Mouse (Mus musculus) forebrain, embryonic 12.5 days (tissue): Measurements from ENCODE around the gene Smim1. TPM values are rescaled to one million over a fixed set of nuclear protein-coding genes. Genes with fewer than 3 reads are reported as not detected.

Source experiments
- ATAC-seq: fragments of 200-750 bp; cut with Nextera tagmentation; 2 replicates; pipeline ENCODE4 v1.8.0; 2017; ENCODE audit warnings: moderate TSS enrichment; ENCODE audit not compliant: low FRiP score
- H3K27ac ChIP-seq: fragments of 300-500 bp; sonication (generic); 2 replicates; pipeline ENCODE4 v1.5.1; 2016; ENCODE audit warnings: mild to moderate bottlenecking
- H3K27me3 ChIP-seq: fragments of 300-500 bp; sonication (generic); 2 replicates; pipeline ENCODE4 v1.6.1; 2016; ENCODE audit warnings: mild to moderate bottlenecking
- H3K36me3 ChIP-seq: fragments of 300-500 bp; sonication (generic); replicated peaks from 2 replicates; pipeline ENCODE4 v1.6.1; 2016; ENCODE audit warnings: mild to moderate bottlenecking
- H3K4me1 ChIP-seq: fragments of 300-500 bp; sonication (generic); 2 replicates; pipeline ENCODE4 v1.6.1; 2016
- H3K4me2 ChIP-seq: fragments of 300-500 bp; sonication (generic); 2 replicates; pipeline ENCODE4 v1.6.1; 2016; ENCODE audit warnings: mild to moderate bottlenecking, moderate library complexity
- H3K4me3 ChIP-seq: fragments of 300-500 bp; sonication (generic); replicated peaks from 2 replicates; pipeline ENCODE4 v1.5.1; 2016; ENCODE audit warnings: mild to moderate bottlenecking
- H3K9ac ChIP-seq: fragments of 300-500 bp; sonication (generic); 2 replicates; pipeline ENCODE4 v1.6.1; 2016; ENCODE audit warnings: mild to moderate bottlenecking
- H3K9me3 ChIP-seq: fragments of 300-500 bp; sonication (generic); 2 replicates; pipeline ENCODE4 v1.6.1; 2016
- WGBS: fragments of 180-500 bp; shearing (Covaris S2); methylation state at CpG from one replicate; pipeline ENCODE4 v1.1.7; 2016; 5-methylcytosine and 5-hydroxymethylcytosine counted together
- polyA plus RNA-seq: library from polyadenylated mRNA; unstranded; fragments of >200 nt; fragmentation: Nextera tagmentation; extraction: Ambion mirVana; gene quantifications from 2 replicates; pipeline ENCODE4 v1.2.1, GENCODE M21; 2016

Smim1 gene
- polyA plus RNA-seq, 1 experiment from 2014 or later, result 3.0 TPM

- Histone ChIP-seq H3K9ac (no peak within 1 kb of the TSS), H3K4me2 (no peak within 1 kb of the TSS), H3K4me3 (no peak within 1 kb of the TSS), H3K4me1 (no peaks in the 10 kb centered on the region), H3K27ac (no peak within 1 kb of the TSS), H3K9me3 (no peaks in the 10 kb centered on the region; the same call in 1 of the 2 replicates), H3K36me3 (no peaks in the 10 kb centered on the region), H3K27me3 (peaks cover 10% of the 10 kb centered on the region; the same call in 1 of the 2 replicates)
- no peak for ATAC-seq
- WGBS, result 86% methylated on average over 9 of the region's 9 CpGs
These were observed 16.5 kb upstream of the Smim1 start, which contains the start of gene Ccdc27 for GRCm38 (mm10) chr4:154042577-154042976. Gene Ccdc27 (minus strand): TSS chr4:154042677.

GRCm38 (mm10) chr4:154037123-154037522, 11.1 kb upstream of the Smim1 start:
- Histone ChIP-seq H3K36me3 (no peaks in the 10 kb centered on the region), H3K4me3 (no peak overlapping the region), H3K4me1 (no peaks in the 10 kb centered on the region), H3K4me2 (no peak overlapping the region), H3K9me3 (no peaks in the 10 kb centered on the region), H3K9ac (no peak overlapping the region), H3K27me3 (peaks cover 17% of the 10 kb centered on the region; the same call in 1 of the 2 replicates), H3K27ac (no peak overlapping the region)
- no peak for ATAC-seq
- 50% methylated on average over 3 of the region's 3 CpGs for WGBS

- Histone ChIP-seq H3K27ac (no peak overlapping the region), H3K4me3 (no peak overlapping the region), H3K4me2 (no peak overlapping the region), H3K9me3 (no peaks in the 10 kb centered on the region), H3K9ac (no peak overlapping the region), H3K27me3 (peaks cover 50% of the 10 kb centered on the region), H3K4me1 (peaks cover 18% of the 10 kb centered on the region), H3K36me3 (no peaks in the 10 kb centered on the region)
- ATAC-seq, result no peak
These were observed 2.6 kb upstream of the Smim1 start for GRCm38 (mm10) chr4:154028646-154029045.

- Histone ChIP-seq H3K4me1 (peaks cover 18% of the 10 kb centered on the region), H3K9ac (no peak overlapping the region), H3K9me3 (no peaks in the 10 kb centered on the region), H3K27ac (no peak overlapping the region), H3K36me3 (no peaks in the 10 kb centered on the region), H3K4me2 (no peak overlapping the region), H3K27me3 (peaks cover 48% of the 10 kb centered on the region), H3K4me3 (no peak overlapping the region)
- 83% methylated on average over 7 of the region's 7 CpGs for WGBS
- ATAC-seq, result no peak
These were observed 2.0 kb upstream of the Smim1 start for GRCm38 (mm10) chr4:154028066-154028465.

- Histone ChIP-seq H3K9me3 (no peaks in the 10 kb centered on the region), H3K9ac (peak overlapping the region; percentile 48; the same call in 1 of the 2 replicates), H3K4me3 (peak overlapping the region; percentile 30; the same call in 1 of the 2 replicates), H3K27me3 (peaks cover 42% of the 10 kb centered on the region), H3K27ac (no peak overlapping the region), H3K4me2 (peak overlapping the region; percentile 58), H3K36me3 (peaks cover 11% of the 10 kb centered on the region), H3K4me1 (peaks cover 18% of the 10 kb centered on the region)
- no peak for ATAC-seq
- WGBS, result 35% methylated on average over 2 of the region's 2 CpGs
These were observed 371 bp upstream of the Smim1 start for GRCm38 (mm10) chr4:154026441-154026761.

GRCm38 (mm10) chr4:154024729-154025521, 1.1 kb downstream of the Smim1 start:
- H3K4me2 ChIP-seq, result peak overlapping the region; percentile 58
- peaks cover 42% of the 10 kb centered on the region for H3K27me3 ChIP-seq
- H3K4me1 ChIP-seq, result peaks cover 18% of the 10 kb centered on the region
- WGBS, result 36% methylated on average over 17 of the region's 17 CpGs
- H3K36me3 ChIP-seq, result peaks cover 26% of the 10 kb centered on the region
- no peak for ATAC-seq
- H3K9ac ChIP-seq, result no peak overlapping the region
- no peak overlapping the region for H3K27ac ChIP-seq
- no peaks in the 10 kb centered on the region for H3K9me3 ChIP-seq
- H3K4me3 ChIP-seq, result no peak overlapping the region

- WGBS, result 33% methylated on average over 8 of the region's 8 CpGs
- no peak for ATAC-seq
These were observed 2.1 kb downstream of the Smim1 start for GRCm38 (mm10) chr4:154023754-154024601.

GRCm38 (mm10) chr4:154022844-154023243, 3.2 kb downstream of the Smim1 start:
- Histone ChIP-seq H3K4me3 (no peak overlapping the region), H3K9me3 (no peaks in the 10 kb centered on the region), H3K9ac (no peak overlapping the region), H3K27ac (no peak overlapping the region), H3K27me3 (peaks cover 42% of the 10 kb centered on the region), H3K4me2 (no peak overlapping the region), H3K4me1 (peaks cover 18% of the 10 kb centered on the region), H3K36me3 (peaks cover 47% of the 10 kb centered on the region)
- WGBS, result 28% methylated on average over 4 of the region's 4 CpGs
- no peak for ATAC-seq

More at GRCm38 (mm10) chr4:154023754-154024601, 2.1 kb downstream of the Smim1 start:
- H3K4me2 ChIP-seq, result no peak overlapping the region
- H3K4me1 ChIP-seq, result peaks cover 18% of the 10 kb centered on the region
- peaks cover 35% of the 10 kb centered on the region for H3K36me3 ChIP-seq
- H3K9ac ChIP-seq, result no peak overlapping the region
- H3K27ac ChIP-seq, result no peak overlapping the region
- no peaks in the 10 kb centered on the region for H3K9me3 ChIP-seq
- H3K27me3 ChIP-seq, result peaks cover 42% of the 10 kb centered on the region
- no peak overlapping the region; the same call in 1 of the 2 replicates for H3K4me3 ChIP-seq

GRCm38 (mm10) chr4:154022407-154022806, 3.6 kb downstream of the Smim1 start:
- Histone ChIP-seq H3K27ac (no peak overlapping the region), H3K4me1 (peaks cover 18% of the 10 kb centered on the region), H3K4me3 (no peak overlapping the region), H3K36me3 (peaks cover 51% of the 10 kb centered on the region), H3K4me2 (no peak overlapping the region), H3K9ac (no peak overlapping the region), H3K27me3 (peaks cover 39% of the 10 kb centered on the region), H3K9me3 (no peaks in the 10 kb centered on the region)
- no peak for ATAC-seq
- 76% methylated on average over 4 of the region's 4 CpGs for WGBS

GRCm38 (mm10) chr4:154021432-154021831, 4.6 kb downstream of the Smim1 start:
- Histone ChIP-seq H3K27ac (no peak overlapping the region), H3K4me3 (no peak overlapping the region), H3K9ac (no peak overlapping the region), H3K27me3 (peaks cover 29% of the 10 kb centered on the region), H3K9me3 (no peaks in the 10 kb centered on the region), H3K4me2 (no peak overlapping the region), H3K4me1 (peaks cover 15% of the 10 kb centered on the region), H3K36me3 (peaks cover 60% of the 10 kb centered on the region)
- 92% methylated on average over 9 of the region's 9 CpGs for WGBS
- no peak for ATAC-seq

- H3K9me3 ChIP-seq, result no peaks in the 10 kb centered on the region
- H3K27ac ChIP-seq, result no peak overlapping the region
- H3K36me3 ChIP-seq, result peaks cover 79% of the 10 kb centered on the region
- peaks cover 10% of the 10 kb centered on the region for H3K27me3 ChIP-seq
- no peak for ATAC-seq
- WGBS, result 75% methylated on average over 7 of the region's 7 CpGs
- no peak overlapping the region for H3K9ac ChIP-seq
- H3K4me3 ChIP-seq, result no peak overlapping the region
- 0 out of 2 replicates have a peak, but pooled peaks cover 2% of the 10 kb centered on the region for H3K4me1 ChIP-seq
- H3K4me2 ChIP-seq, result no peak overlapping the region
These were observed 6.5 kb downstream of the Smim1 start for GRCm38 (mm10) chr4:154019571-154019970.

GRCm38 (mm10) chr4:154015476-154015875, 10.6 kb downstream of the Smim1 start:
- no peak overlapping the region for H3K27ac ChIP-seq
- no peaks in the 10 kb centered on the region for H3K9me3 ChIP-seq
- H3K4me2 ChIP-seq, result no peak overlapping the region
- peaks cover 66% of the 10 kb centered on the region for H3K36me3 ChIP-seq
- H3K27me3 ChIP-seq, result no peaks in the 10 kb centered on the region
- peaks cover 25% of the 10 kb centered on the region for H3K4me1 ChIP-seq
- 92% methylated on average over 11 of the region's 11 CpGs for WGBS
- H3K4me3 ChIP-seq, result no peak overlapping the region
- ATAC-seq, result no peak
- no peak overlapping the region for H3K9ac ChIP-seq
